Mouse (Mus musculus) thymus, adult 2 months (tissue): ENCODE data around the gene Vhl. TPM values are rescaled to one million over a fixed set of nuclear protein-coding genes. Genes with fewer than 3 reads are reported as not detected.
A peak's percentile ranks its signal among the peaks of the same experiment; 100 is the strongest.

Experiments
- DNase-seq: peaks from one replicate; pipeline ENCODE4 v3.0.0; 2021
- H3K27ac ChIP-seq: fragments of 200-500 bp; 2 replicates; pipeline ENCODE4 v1.5.1; 2012; ENCODE audit warnings: low read length, control low read depth; ENCODE audit not compliant: control insufficient read depth, insufficient read depth
- H3K27me3 ChIP-seq: fragments of 200-500 bp; 2 replicates; pipeline ENCODE4 v1.6.1; 2012; ENCODE audit warnings: mild to moderate bottlenecking, low read length, moderate library complexity, mixed read lengths; ENCODE audit not compliant: control insufficient read depth, insufficient read depth
- H3K36me3 ChIP-seq: fragments of 200-500 bp; 2 replicates; pipeline ENCODE4 v1.6.1; 2012; ENCODE audit warnings: mild to moderate bottlenecking, low read length, moderate library complexity; ENCODE audit not compliant: control insufficient read depth, insufficient read depth
- H3K4me1 ChIP-seq: fragments of 200-500 bp; replicated peaks from 2 replicates; pipeline ENCODE4 v1.6.1; 2012; ENCODE audit warnings: low read length; ENCODE audit not compliant: control insufficient read depth, insufficient read depth
- H3K4me3 ChIP-seq: fragments of 200-500 bp; 2 replicates; pipeline ENCODE4 v1.5.1; 2012; ENCODE audit warnings: mild to moderate bottlenecking, low read length, control low read depth, moderate library complexity; ENCODE audit not compliant: control insufficient read depth, insufficient read depth
- CTCF ChIP-seq: fragments of 200-500 bp; IDR thresholded peaks from 2 replicates; pipeline ENCODE4 v1.5.1; 2012; ENCODE audit warnings: mild to moderate bottlenecking, control low read depth, low read length, moderate library complexity, borderline replicate concordance; ENCODE audit not compliant: control insufficient read depth, poor library complexity, insufficient read depth; ENCODE audit errors: extremely low read depth
- POLR2A ChIP-seq: fragments of 200-500 bp; IDR thresholded peaks from 2 replicates; pipeline ENCODE4 v1.6.1; 2012; ENCODE audit warnings: mild to moderate bottlenecking, low read length, control low read depth, moderate library complexity; ENCODE audit not compliant: control insufficient read depth, poor library complexity, insufficient read depth; ENCODE audit errors: extremely low read depth
- WGBS: fragments of 180-500 bp; shearing (Covaris S2); methylation state at CpG from one replicate; pipeline ENCODE4 v1.1.7; 2018; 5-methylcytosine and 5-hydroxymethylcytosine counted together
- polyA plus RNA-seq: library from polyadenylated mRNA; depleted of rRNA; stranded (reverse); fragments of >200 nt; gene quantifications from 2 replicates; pipeline ENCODE4 v1.2.3, GENCODE M21; 2012

The Vhl gene
- polyA plus RNA-seq, 1 experiment: 37.9 TPM

DNA sequence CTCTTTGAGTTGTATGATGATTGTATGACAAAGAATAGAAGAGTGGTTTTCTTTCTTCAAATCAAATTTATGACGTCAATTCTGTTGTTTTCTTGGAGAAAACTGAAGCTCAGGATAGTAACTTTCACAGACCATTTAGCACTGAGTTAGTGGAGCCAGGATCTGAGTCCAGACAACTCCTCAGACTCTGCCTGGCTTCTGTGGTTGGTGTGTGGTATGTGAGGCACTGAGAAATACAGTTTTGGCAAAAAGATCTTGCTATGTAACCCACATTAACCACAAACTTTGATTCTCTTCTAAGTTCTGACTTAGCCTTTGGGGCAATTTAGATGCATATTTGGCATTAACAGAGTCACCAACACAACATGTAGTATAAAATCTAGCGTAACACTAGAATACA lies 31.1 kb upstream of the Vhl start:
- no peak for DNase-seq
- Histone ChIP-seq H3K4me1 (no peaks in the 10 kb centered on the region), H3K36me3 (0 out of 2 replicates have a peak, but pooled peaks cover 3% of the 10 kb centered on the region), H3K27me3 (no peaks in the 10 kb centered on the region), H3K27ac (no peak overlapping the region), H3K4me3 (no peak overlapping the region)
- WGBS: 98% methylated on average over 2 of the region's 2 CpGs
- TF ChIP-seq CTCF (no peak), POLR2A (no peak)

DNA sequence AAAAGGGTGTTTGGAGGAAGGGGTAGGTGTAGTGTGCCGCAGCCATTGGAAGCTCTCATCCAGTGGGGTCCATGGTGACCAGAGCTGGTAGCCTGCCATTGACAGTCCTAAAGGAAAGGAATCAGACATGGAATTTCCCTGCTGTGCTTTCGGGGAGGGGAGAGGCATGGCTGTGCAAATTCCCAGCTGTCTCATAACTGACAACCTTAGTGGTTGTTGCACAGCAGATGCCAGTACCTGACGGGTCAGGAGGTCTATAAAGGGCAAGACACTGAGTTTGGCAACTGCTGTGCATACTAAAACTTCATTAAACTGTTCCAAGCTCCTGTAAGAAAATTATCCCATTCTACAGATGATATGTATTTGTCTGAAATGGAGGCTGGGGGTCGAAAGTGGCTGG lies 25.8 kb upstream of the Vhl start:
- Histone ChIP-seq H3K36me3 (no peaks in the 10 kb centered on the region), H3K4me3 (no peak overlapping the region), H3K4me1 (no peaks in the 10 kb centered on the region), H3K27ac (no peak overlapping the region), H3K27me3 (no peaks in the 10 kb centered on the region)
- WGBS: 96% methylated on average over 4 of the region's 4 CpGs
- TF ChIP-seq POLR2A: no peak
- no peak for TF ChIP-seq CTCF
- DNase-seq: no peak

GRCm38 (mm10) chr6:113599833-113600232 lies 23.9 kb upstream of the Vhl start:
- H3K36me3 ChIP-seq: no peaks in the 10 kb centered on the region
- no peak overlapping the region for H3K4me3 ChIP-seq
- no peak for TF ChIP-seq CTCF
- no peak for TF ChIP-seq POLR2A
- H3K27me3 ChIP-seq: no peaks in the 10 kb centered on the region
- H3K27ac ChIP-seq: no peak overlapping the region
- WGBS: 96% methylated on average over 5 of the region's 5 CpGs
- H3K4me1 ChIP-seq: 0 out of 2 replicates have a peak, but pooled peaks cover 2% of the 10 kb centered on the region
- DNase-seq: no peak

GRCm38 (mm10) chr6:113600543-113601139 lies 23.1 kb upstream of the Vhl start, which contains the start of gene Fancd2os:
Gene Fancd2os (minus strand): TSS chr6:113600715.
- Histone ChIP-seq H3K4me1 (peaks cover 2% of the 10 kb centered on the region; the same call in 1 of the 2 replicates), H3K27me3 (no peaks in the 10 kb centered on the region), H3K27ac (no peak within 1 kb of the TSS), H3K4me3 (no peak within 1 kb of the TSS), H3K36me3 (no peaks in the 10 kb centered on the region)
- WGBS: 95% methylated on average over 23 of the region's 23 CpGs
- TF ChIP-seq POLR2A: no peak
- no peak for TF ChIP-seq CTCF
- no peak for DNase-seq

GRCm38 (mm10) chr6:113602821-113603220 lies 20.9 kb upstream of the Vhl start:
- no peak for DNase-seq
- no peak overlapping the region for H3K4me3 ChIP-seq
- no peak for TF ChIP-seq CTCF
- no peak for TF ChIP-seq POLR2A
- H3K27me3 ChIP-seq: no peaks in the 10 kb centered on the region
- peaks cover 7% of the 10 kb centered on the region for H3K4me1 ChIP-seq
- WGBS: 95% methylated on average over 6 of the region's 6 CpGs
- no peak overlapping the region for H3K27ac ChIP-seq
- H3K36me3 ChIP-seq: no peaks in the 10 kb centered on the region

DNA sequence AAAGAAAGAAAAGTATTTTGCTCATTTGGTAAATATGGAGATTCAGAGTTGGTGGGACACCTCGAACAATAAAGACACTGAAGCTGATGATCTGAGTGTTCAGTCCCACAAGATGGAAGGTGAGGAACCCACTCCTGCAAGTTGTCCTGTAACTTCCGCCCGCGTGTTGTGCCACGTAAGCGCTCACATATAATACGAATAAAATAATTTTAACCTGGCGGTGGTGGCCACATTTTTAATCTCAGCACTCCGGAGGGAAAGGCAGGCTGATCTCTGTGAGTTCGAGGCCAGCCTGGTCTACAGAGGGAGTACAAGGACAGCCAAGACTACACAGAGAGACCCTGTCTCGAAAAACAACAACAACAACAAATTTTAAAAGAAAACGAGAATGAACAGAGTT lies 19.8 kb upstream of the Vhl start:
- 76% methylated on average over 12 of the region's 12 CpGs for WGBS
- Histone ChIP-seq H3K4me1 (peaks cover 7% of the 10 kb centered on the region), H3K27me3 (no peaks in the 10 kb centered on the region), H3K36me3 (no peaks in the 10 kb centered on the region), H3K4me3 (peak overlapping the region; percentile 85), H3K27ac (no peak overlapping the region)
- no peak for DNase-seq
- TF ChIP-seq CTCF (no peak), POLR2A (no peak)

GRCm38 (mm10) chr6:113604432-113605223 lies 19.1 kb upstream of the Vhl start, which contains the start of gene Brk1:
Gene Brk1 (plus strand): TSS chr6:113604772.
- Histone ChIP-seq H3K27me3 (no peaks in the 10 kb centered on the region), H3K27ac (no peak within 1 kb of the TSS), H3K36me3 (no peaks in the 10 kb centered on the region), H3K4me1 (peaks cover 7% of the 10 kb centered on the region), H3K4me3 (peak within 1 kb of the TSS; percentile 85)
- WGBS: under 1% methylated on average over 64 of the region's 65 CpGs
- peak; percentile 84 for DNase-seq
- TF ChIP-seq CTCF (peak; percentile 89), POLR2A (peak; percentile 35; the same call in 1 of the 2 replicates)
